15 mouse cellular contexts compared by ENCODE assay signal in the genomic region with DNA sequence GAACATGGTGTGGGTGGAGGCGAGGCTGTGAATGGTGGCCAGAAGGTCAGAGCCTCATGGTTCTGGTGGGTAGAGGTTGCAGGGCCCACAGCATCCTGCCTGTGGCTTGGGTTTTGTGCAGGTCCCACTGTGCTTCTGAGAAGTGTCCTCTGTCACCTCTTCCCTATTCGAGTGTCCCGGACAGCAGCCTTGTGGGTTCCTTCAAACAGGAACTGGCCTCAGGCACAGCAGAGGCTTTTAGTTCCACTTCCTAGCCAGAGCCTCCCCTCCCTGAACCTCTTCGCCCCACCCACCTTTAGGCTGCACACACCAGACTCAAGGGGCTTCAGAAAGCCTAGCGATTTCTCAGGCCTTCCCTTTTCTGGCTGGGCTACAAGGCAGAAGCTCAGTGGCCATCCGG.
DNase-seq lines count a peak whose midpoint lies in the region; ATAC-seq and TF ChIP-seq lines count a peak whose summit lies in the region.
"Had no signal": no experiment of that assay in that cellular context is flagged by ENCODE, and none has a peak within 500 bp of the region (broad histone marks: within the 10 kb centered on the region; RNA-seq: fewer than 3 reads in every experiment).

No protein-coding gene starts in this region.

- no peaks in the 10 kb centered on the region for H3K9me3 ChIP-seq in liver, embryonic 16.5 days (replicated peaks; ENCODE audit: control insufficient read depth, low read length)
- H3K9me3 ChIP-seq in liver, embryonic 12.5 days (replicated peaks): no peaks in the 10 kb centered on the region
- no peaks in the 10 kb centered on the region for H3K9me3 ChIP-seq in MEL (replicated peaks; ENCODE audit: insufficient read depth, low read length)
- H3K9me3 ChIP-seq: hindbrain, embryonic 15.5 days; kidney, embryonic 15.5 days; liver, embryonic 15.5 days had no signal

- no peak overlapping the region for H3K4me3 ChIP-seq in liver, embryonic 16.5 days (ENCODE audit: low read depth, low read length)
- no peak overlapping the region for H3K4me3 ChIP-seq in liver, embryonic 12.5 days
- peak overlapping the region in 1 of 2 experiments; percentile 23; a peak in 1 of 4 replicates for H3K4me3 ChIP-seq in MEL (ENCODE audit: control insufficient read depth in 1 of 2, insufficient read depth in 1 of 2, low read depth in 2 of 2, low read length in 2 of 2)
- H3K4me3 ChIP-seq: hindbrain, embryonic 15.5 days; kidney, embryonic 15.5 days; liver, embryonic 15.5 days had no signal

- DNase-seq in MEL (ENCODE audit: low read depth, low spot score): peak; percentile 50
- DNase-seq in brain, adult 2 months (ENCODE audit: low read depth, low spot score): peak; percentile 36
- DNase-seq in left cerebral cortex, postnatal 4 days: no peak
- no peak for DNase-seq in urinary bladder, postnatal 4 days (ENCODE audit: low spot score in 2 of 2)
- DNase-seq: adrenal gland, adult 8-10 months; cerebellum, adult 8-10 months; gastrocnemius, postnatal 10 days had no signal

- no peak overlapping the region for H3K9ac ChIP-seq in liver, embryonic 16.5 days (ENCODE audit: low read depth, low read length)
- H3K9ac ChIP-seq in liver, embryonic 12.5 days: no peak overlapping the region
- peak overlapping the region; percentile 24 for H3K9ac ChIP-seq in MEL (ENCODE audit: control insufficient read depth, low read depth, low read length, poor library complexity, severe bottlenecking)
- H3K9ac ChIP-seq: hindbrain, embryonic 15.5 days; kidney, embryonic 15.5 days; liver, embryonic 15.5 days had no signal

- WGBS in liver, embryonic 16.5 days (ENCODE audit: insufficient replicate concordance): 19% methylated on average over 6 of the region's 6 CpGs
- 31% methylated on average over 6 of the region's 6 CpGs for WGBS in liver, embryonic 12.5 days (ENCODE audit: insufficient replicate concordance)

- TF ChIP-seq POLR2A in MEL (IDR thresholded peaks at IDR 0.05; ENCODE audit: control insufficient read depth in 1 of 2, insufficient read depth in 1 of 2, low read depth in 1 of 2, low read length in 2 of 2, poor library complexity in 1 of 2): no peak

- no peak overlapping the region for H3K27ac ChIP-seq in liver, embryonic 16.5 days (ENCODE audit: low read length)
- no peak overlapping the region for H3K27ac ChIP-seq in liver, embryonic 12.5 days
- no peak overlapping the region for H3K27ac ChIP-seq in MEL (ENCODE audit: control insufficient read depth, low read depth, low read length)
- H3K27ac ChIP-seq: hindbrain, embryonic 15.5 days; kidney, embryonic 15.5 days; liver, embryonic 15.5 days had no signal

- H3K27me3 ChIP-seq in liver, embryonic 16.5 days (ENCODE audit: control insufficient read depth, insufficient read depth, low read depth, low read length): peaks cover 19% of the 10 kb centered on the region
- peaks cover 44% of the 10 kb centered on the region for H3K27me3 ChIP-seq in liver, embryonic 12.5 days (replicated peaks)
- no peaks in the 10 kb centered on the region for H3K27me3 ChIP-seq in MEL (ENCODE audit: control insufficient read depth in 1 of 2, insufficient read depth in 2 of 2, low read length in 2 of 2)

- TF ChIP-seq CTCF in MEL (IDR thresholded peaks at IDR 0.05 in 2 of 3, conservative IDR thresholded peaks at IDR 0.05 in 1 of 3; ENCODE audit: control insufficient read depth in 1 of 3, insufficient read depth in 1 of 3, low read depth in 2 of 3, low read length in 3 of 3, poor library complexity in 1 of 3, severe bottlenecking in 1 of 3): no peak

- H3K36me3 ChIP-seq in liver, embryonic 16.5 days (ENCODE audit: control insufficient read depth, insufficient read depth): no peaks in the 10 kb centered on the region
- no peaks in the 10 kb centered on the region for H3K36me3 ChIP-seq in liver, embryonic 12.5 days
- H3K36me3 ChIP-seq in MEL (ENCODE audit: control insufficient read depth in 1 of 2, insufficient read depth in 2 of 2, low read length in 2 of 2): no peaks in the 10 kb centered on the region
- H3K36me3 ChIP-seq: hindbrain, embryonic 15.5 days; kidney, embryonic 15.5 days; liver, embryonic 15.5 days had no signal

- no peaks in the 10 kb centered on the region; the same call in none of the 2 replicates for H3K4me1 ChIP-seq in liver, embryonic 16.5 days (ENCODE audit: control insufficient read depth, low read depth, low read length)
- H3K4me1 ChIP-seq in liver, embryonic 12.5 days: peaks cover 30% of the 10 kb centered on the region
- H3K4me1 ChIP-seq in MEL (ENCODE audit: control insufficient read depth in 1 of 2, insufficient read depth in 2 of 2, low read length in 2 of 2): 0 out of 4 replicates have a peak, but pooled peaks cover 0 to 4% of the 10 kb centered on the region in 2 experiments

- TF ChIP-seq EP300 in MEL (IDR thresholded peaks at IDR 0.05; ENCODE audit: low read depth in 1 of 2, low read length in 2 of 2): no peak

- no peak for TF ChIP-seq RAD21 in MEL (IDR thresholded peaks at IDR 0.05; ENCODE audit: low read depth, low read length)

- H3K4me2 ChIP-seq in liver, embryonic 16.5 days (ENCODE audit: low read depth, low read length): no peak overlapping the region
- H3K4me2 ChIP-seq in liver, embryonic 12.5 days: no peak overlapping the region
- H3K4me2 ChIP-seq: hindbrain, embryonic 15.5 days; kidney, embryonic 15.5 days; liver, embryonic 15.5 days had no signal

- intact Hi-C loops in left cerebral cortex, postnatal 4 days (cut with DNase I): no loop called here

- 0 out of 2 replicates have a peak, but pooled peaks have one; percentile 17 for ATAC-seq in liver, embryonic 16.5 days (ENCODE audit: low read depth)
- ATAC-seq in liver, embryonic 12.5 days: no peak
- ATAC-seq in megakaryocyte, adult 5-6 weeks (ENCODE audit: poor library complexity, severe bottlenecking): peak; percentile 91
- ATAC-seq: CD4-positive, CD25-positive, alpha-beta regulatory T cell, adult 4 months; intestine, embryonic 16.5 days had no signal

- no peaks in the 10 kb centered on the region for H3K79me2 ChIP-seq in MEL (ENCODE audit: control insufficient read depth, insufficient read depth, low read length, poor library complexity)

TF ChIP-seq in MEL, 35 proteins besides CTCF, POLR2A, EP300 and RAD21:
- TF ChIP-seq JUND (IDR thresholded peaks at IDR 0.05; ENCODE audit: low read depth, low read length) (no peak), MEF2A (IDR thresholded peaks at IDR 0.05; ENCODE audit: extremely low read depth, insufficient replicate concordance, low read depth, low read length, poor library complexity, severe bottlenecking) (no peak), ZKSCAN1 (IDR thresholded peaks at IDR 0.05; ENCODE audit: low read depth, low read length) (no peak), CHD1 (IDR thresholded peaks at IDR 0.05; ENCODE audit: low read depth, low read length) (no peak), TBP (IDR thresholded peaks at IDR 0.05; ENCODE audit: low read depth, low read length) (no peak), SMC3 (IDR thresholded peaks at IDR 0.05; ENCODE audit: low read depth, low read length) (no peak), ZNF384 (IDR thresholded peaks at IDR 0.05; ENCODE audit: low read depth, low read length) (no peak), CHD2 (IDR thresholded peaks at IDR 0.05; ENCODE audit: low read length) (no peak), MAZ (IDR thresholded peaks at IDR 0.05; ENCODE audit: low read depth, low read length) (no peak), TAL1 (IDR thresholded peaks at IDR 0.05; ENCODE audit: low read length) (no peak), MYC (IDR thresholded peaks at IDR 0.05; ENCODE audit: low read depth, low read length) (no peak), GABPA (IDR thresholded peaks at IDR 0.05; ENCODE audit: low read depth, low read length) (no peak), SIN3A (IDR thresholded peaks at IDR 0.05; ENCODE audit: low read length) (no peak)

Comparison
In these comparisons a context has a peak if more than half of its experiments do, and no peak if none do; other contexts are left out.
1. DNase-seq: peak in MEL (single experiment) and brain, adult 2 months (single experiment); none in left cerebral cortex, postnatal 4 days (single experiment) and urinary bladder, postnatal 4 days (0 of 2).